Mouse (Mus musculus) neural tube, embryonic 15.5 days (tissue): ENCODE data around the gene Tpx2. TPM values are rescaled to one million over a fixed set of nuclear protein-coding genes. Genes with fewer than 3 reads are reported as not detected.

Experiments
- ATAC-seq: fragments of 200-750 bp; cut with Nextera tagmentation; 2 replicates; pipeline ENCODE4 v1.8.0; 2017; ENCODE audit warnings: mild to moderate bottlenecking, moderate TSS enrichment, moderate library complexity; ENCODE audit not compliant: low FRiP score
- H3K27ac ChIP-seq: fragments of 300-500 bp; sonication (generic); replicated peaks from 2 replicates; pipeline ENCODE4 v1.5.1; 2015; ENCODE audit warnings: mild to moderate bottlenecking, inconsistent platforms
- H3K27me3 ChIP-seq: fragments of 300-500 bp; sonication (generic); replicated peaks from 2 replicates; pipeline ENCODE4 v1.6.1; 2015; ENCODE audit warnings: inconsistent platforms
- H3K36me3 ChIP-seq: fragments of 300-500 bp; sonication (generic); 2 replicates; pipeline ENCODE4 v1.6.1; 2015; ENCODE audit warnings: inconsistent platforms
- H3K4me1 ChIP-seq: fragments of 300-500 bp; sonication (generic); 2 replicates; pipeline ENCODE4 v1.6.1; 2015; ENCODE audit warnings: inconsistent platforms
- H3K4me2 ChIP-seq: fragments of 300-500 bp; sonication (generic); 2 replicates; pipeline ENCODE4 v1.6.1; 2015; ENCODE audit warnings: inconsistent platforms, mild to moderate bottlenecking, moderate library complexity
- H3K4me3 ChIP-seq: fragments of 300-500 bp; sonication (generic); replicated peaks from 2 replicates; pipeline ENCODE4 v1.5.1; 2015; ENCODE audit warnings: mild to moderate bottlenecking, inconsistent platforms
- H3K9ac ChIP-seq: fragments of 300-500 bp; sonication (generic); replicated peaks from 2 replicates; pipeline ENCODE4 v1.6.1; 2015; ENCODE audit warnings: mild to moderate bottlenecking, inconsistent platforms
- H3K9me3 ChIP-seq: fragments of 300-500 bp; sonication (generic); replicated peaks from 2 replicates; pipeline ENCODE4 v1.6.1; 2016; ENCODE audit warnings: inconsistent platforms
- WGBS: fragments of 180-500 bp; shearing (Covaris S2); methylation state at CpG from one replicate; pipeline ENCODE4 v1.1.7; 2015; ENCODE audit warnings: mixed read lengths; 5-methylcytosine and 5-hydroxymethylcytosine counted together
- polyA plus RNA-seq: library from polyadenylated mRNA; unstranded; fragments of >200 nt; fragmentation: Nextera tagmentation; extraction: Ambion mirVana; gene quantifications from 2 replicates; pipeline ENCODE4 v1.2.1, GENCODE M21; 2015

Gene Tpx2
- polyA plus RNA-seq, 1 experiment from 2014 or later = 11.1 TPM

- Histone ChIP-seq H3K9ac (peak within 1 kb of the TSS; percentile 75), H3K27ac (peak within 1 kb of the TSS; percentile 94)
- under 1% methylated on average over 65 of the region's 74 CpGs for WGBS
These were observed 16.5 kb upstream of the Tpx2 start, which contains the start of gene Bcl2l1 for GRCm38 (mm10) chr2:152831019-152831878. Bcl2l1 (minus strand) TSS chr2:152831728.

GRCm38 (mm10) chr2:152839256-152839655 lies 8.5 kb upstream of the Tpx2 start:
- no peak for ATAC-seq
- WGBS = 80% methylated on average over 2 of the region's 2 CpGs
- Histone ChIP-seq H3K9ac (no peak overlapping the region), H3K4me2 (no peak overlapping the region), H3K27ac (no peak overlapping the region), H3K27me3 (no peaks in the 10 kb centered on the region), H3K4me3 (no peak overlapping the region), H3K4me1 (no peaks in the 10 kb centered on the region), H3K36me3 (no peaks in the 10 kb centered on the region), H3K9me3 (no peaks in the 10 kb centered on the region)

More at GRCm38 (mm10) chr2:152831019-152831878, 16.5 kb upstream of the Tpx2 start, which contains the start of gene Bcl2l1:
- Histone ChIP-seq H3K36me3 (0 out of 2 replicates have a peak, but pooled peaks cover 8% of the 10 kb centered on the region), H3K4me1 (peaks cover 35% of the 10 kb centered on the region), H3K4me3 (peak within 1 kb of the TSS; percentile 65), H3K4me2 (peak within 1 kb of the TSS; percentile 80), H3K9me3 (no peaks in the 10 kb centered on the region), H3K27me3 (no peaks in the 10 kb centered on the region)
- peak; percentile 96 for ATAC-seq

- H3K9me3 ChIP-seq = no peaks in the 10 kb centered on the region
- ATAC-seq = no peak
- no peak overlapping the region for H3K27ac ChIP-seq
- no peak overlapping the region for H3K4me3 ChIP-seq
- H3K4me1 ChIP-seq = peaks cover 5% of the 10 kb centered on the region; the same call in 1 of the 2 replicates
- WGBS = 69% methylated on average over 3 of the region's 3 CpGs
- no peak overlapping the region for H3K4me2 ChIP-seq
- no peaks in the 10 kb centered on the region for H3K36me3 ChIP-seq
- no peaks in the 10 kb centered on the region for H3K27me3 ChIP-seq
- no peak overlapping the region for H3K9ac ChIP-seq
These were observed 5.0 kb upstream of the Tpx2 start for GRCm38 (mm10) chr2:152842741-152843140.

DNA sequence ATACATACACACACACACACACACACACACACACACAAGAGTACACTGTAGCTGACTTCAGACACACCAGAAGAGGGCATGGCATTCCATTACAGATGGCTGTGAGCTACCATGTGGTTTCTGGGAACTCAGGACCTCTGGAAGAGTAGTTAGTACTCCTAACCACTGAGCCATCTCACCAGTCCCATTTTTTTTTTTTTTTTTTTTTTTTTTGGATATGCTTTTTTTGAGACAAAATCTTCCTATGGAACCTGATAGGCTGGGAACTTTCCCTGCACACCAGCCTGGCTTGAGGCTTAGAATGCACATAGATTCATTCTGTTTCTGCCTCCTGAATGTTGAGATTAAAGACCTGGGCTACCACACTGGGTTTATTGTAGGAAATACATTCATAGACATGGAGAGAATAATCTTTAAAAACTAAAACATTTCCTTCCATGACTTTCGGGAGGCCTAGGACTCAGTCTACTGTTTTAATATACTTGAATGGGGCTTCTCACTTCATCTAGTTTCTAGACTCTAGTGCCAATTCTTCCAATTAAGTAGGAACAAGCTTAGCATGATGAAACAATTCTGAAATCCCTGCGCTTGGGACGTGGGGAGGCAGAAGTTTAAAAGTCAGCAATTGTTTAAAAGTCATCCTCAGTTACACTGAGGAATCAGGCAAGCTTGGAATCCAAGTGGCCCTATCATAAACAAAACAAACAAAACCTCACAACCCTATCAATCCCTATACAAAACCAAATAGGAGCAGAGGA lies 528 bp upstream of the Tpx2 start:
- no peaks in the 10 kb centered on the region for H3K27me3 ChIP-seq
- H3K4me3 ChIP-seq = peak overlapping the region; percentile 58
- no peak overlapping the region for H3K27ac ChIP-seq
- no peaks in the 10 kb centered on the region for H3K36me3 ChIP-seq
- H3K4me1 ChIP-seq = peaks cover 11% of the 10 kb centered on the region
- no peaks in the 10 kb centered on the region for H3K9me3 ChIP-seq
- H3K9ac ChIP-seq = no peak overlapping the region
- H3K4me2 ChIP-seq = peak overlapping the region; percentile 56
- WGBS = 17% methylated on average over 3 of the region's 3 CpGs
- ATAC-seq = 0 out of 2 replicates have a peak, but pooled peaks have one; percentile 7

GRCm38 (mm10) chr2:152848466-152848865 lies 702 bp downstream of the Tpx2 start:
- H3K36me3 ChIP-seq = no peaks in the 10 kb centered on the region
- WGBS = 11% methylated on average over 2 of the region's 2 CpGs
- no peak overlapping the region for H3K27ac ChIP-seq
- H3K27me3 ChIP-seq = no peaks in the 10 kb centered on the region
- H3K4me1 ChIP-seq = peaks cover 11% of the 10 kb centered on the region
- H3K9me3 ChIP-seq = no peaks in the 10 kb centered on the region
- H3K9ac ChIP-seq = peak overlapping the region; percentile 49; the same call in 1 of the 2 replicates
- peak overlapping the region; percentile 58 for H3K4me3 ChIP-seq
- no peak for ATAC-seq
- peak overlapping the region; percentile 88 for H3K4me2 ChIP-seq

DNA sequence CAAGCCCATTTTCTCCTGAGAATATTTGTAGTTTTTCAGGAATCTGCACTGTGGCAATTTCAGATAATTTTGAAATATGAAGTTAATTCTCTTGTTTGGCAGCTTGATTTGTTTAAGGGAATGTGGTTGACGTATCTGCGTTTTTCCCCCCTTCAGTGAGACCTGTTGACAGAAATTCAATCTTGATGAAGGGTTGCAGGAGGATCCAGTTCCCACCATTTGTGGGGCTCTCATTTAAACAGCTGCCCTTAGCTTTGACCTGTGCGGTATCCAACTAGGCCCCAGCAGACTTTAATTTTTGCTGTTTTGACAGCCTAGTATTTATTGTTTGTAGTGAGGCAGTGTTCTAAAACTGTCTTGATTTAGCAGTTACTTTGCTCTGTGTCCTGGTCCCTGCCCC lies 11.7 kb downstream of the Tpx2 start:
- Histone ChIP-seq H3K4me3 (no peak overlapping the region), H3K27ac (no peak overlapping the region), H3K9ac (no peak overlapping the region), H3K9me3 (no peaks in the 10 kb centered on the region), H3K4me1 (no peaks in the 10 kb centered on the region), H3K4me2 (no peak overlapping the region), H3K27me3 (no peaks in the 10 kb centered on the region), H3K36me3 (no peaks in the 10 kb centered on the region)
- no peak for ATAC-seq
- 93% methylated on average over 3 of the region's 3 CpGs for WGBS

GRCm38 (mm10) chr2:152861891-152862290 lies 14.1 kb downstream of the Tpx2 start:
- Histone ChIP-seq H3K27ac (no peak overlapping the region), H3K27me3 (no peaks in the 10 kb centered on the region), H3K4me2 (no peak overlapping the region), H3K9ac (no peak overlapping the region), H3K4me1 (no peaks in the 10 kb centered on the region), H3K9me3 (no peaks in the 10 kb centered on the region), H3K36me3 (no peaks in the 10 kb centered on the region), H3K4me3 (no peak overlapping the region)
- no peak for ATAC-seq
- 88% methylated on average over 1 of the region's 1 CpGs for WGBS

DNA sequence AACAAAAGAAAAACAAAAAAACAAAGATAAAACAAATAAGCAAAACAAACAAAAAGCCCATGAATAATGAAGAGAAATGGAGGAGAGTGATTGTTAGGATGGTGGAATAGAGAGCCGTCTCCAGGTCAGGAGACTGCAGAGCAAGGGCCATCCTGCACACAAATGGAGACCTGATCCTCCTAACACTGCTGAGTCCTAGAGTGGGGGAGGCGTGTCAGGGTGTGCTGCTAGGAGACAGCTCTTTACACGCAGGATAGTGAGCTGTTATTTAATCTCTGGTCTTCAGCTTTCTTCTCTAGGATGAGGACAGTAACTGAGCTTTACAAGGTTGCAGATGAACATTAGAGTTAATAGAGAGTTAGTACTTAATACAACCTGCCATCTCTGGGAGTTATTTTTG lies 14.9 kb downstream of the Tpx2 start:
- Histone ChIP-seq H3K4me2 (no peak overlapping the region), H3K4me3 (no peak overlapping the region), H3K9me3 (no peaks in the 10 kb centered on the region), H3K27me3 (no peaks in the 10 kb centered on the region), H3K36me3 (no peaks in the 10 kb centered on the region), H3K27ac (no peak overlapping the region), H3K9ac (no peak overlapping the region), H3K4me1 (no peaks in the 10 kb centered on the region)
- WGBS = 87% methylated on average over 3 of the region's 3 CpGs
- ATAC-seq = no peak

GRCm38 (mm10) chr2:152863346-152863745 lies 15.6 kb downstream of the Tpx2 start:
- no peak overlapping the region for H3K27ac ChIP-seq
- H3K27me3 ChIP-seq = no peaks in the 10 kb centered on the region
- ATAC-seq = no peak
- 97% methylated on average over 6 of the region's 6 CpGs for WGBS
- no peak overlapping the region for H3K4me3 ChIP-seq
- H3K4me1 ChIP-seq = no peaks in the 10 kb centered on the region
- no peaks in the 10 kb centered on the region for H3K36me3 ChIP-seq
- no peak overlapping the region for H3K9ac ChIP-seq
- H3K9me3 ChIP-seq = no peaks in the 10 kb centered on the region
- H3K4me2 ChIP-seq = no peak overlapping the region

DNA sequence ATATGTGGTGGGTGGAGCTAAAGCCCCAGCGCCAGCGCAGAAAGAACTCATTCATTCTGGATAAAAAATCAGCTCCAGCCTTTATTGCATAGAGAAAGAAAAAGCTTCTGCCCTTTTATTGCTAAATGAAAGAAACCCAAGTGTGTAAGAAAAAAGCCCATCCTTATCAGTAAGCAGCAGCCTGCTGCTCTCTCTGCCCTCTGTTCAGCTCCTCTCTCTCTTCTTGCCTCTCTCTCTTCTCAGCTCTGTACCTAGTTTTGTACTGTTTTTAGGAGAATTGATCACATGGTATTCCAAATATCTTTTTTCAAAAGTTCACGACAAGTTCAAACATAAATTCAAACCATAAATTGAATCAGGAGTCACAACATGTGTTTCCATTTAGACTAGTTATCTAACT lies 30.5 kb downstream of the Tpx2 start:
- Histone ChIP-seq H3K27me3 (no peaks in the 10 kb centered on the region), H3K4me2 (no peak overlapping the region), H3K9me3 (no peaks in the 10 kb centered on the region), H3K4me3 (no peak overlapping the region), H3K27ac (no peak overlapping the region), H3K4me1 (no peaks in the 10 kb centered on the region), H3K9ac (no peak overlapping the region), H3K36me3 (no peaks in the 10 kb centered on the region)
- 93% methylated on average over 3 of the region's 3 CpGs for WGBS
- no peak for ATAC-seq

- no peak overlapping the region for H3K27ac ChIP-seq
- WGBS = 86% methylated on average over 13 of the region's 13 CpGs
- H3K4me1 ChIP-seq = no peaks in the 10 kb centered on the region
- H3K27me3 ChIP-seq = no peaks in the 10 kb centered on the region
- H3K36me3 ChIP-seq = no peaks in the 10 kb centered on the region
- no peaks in the 10 kb centered on the region for H3K9me3 ChIP-seq
- ATAC-seq = no peak
- H3K4me2 ChIP-seq = no peak overlapping the region
- H3K9ac ChIP-seq = no peak overlapping the region
- H3K4me3 ChIP-seq = no peak overlapping the region
These were observed 33.1 kb downstream of the Tpx2 start for GRCm38 (mm10) chr2:152880898-152881297.
